Mouse (Mus musculus) MEL (cell line): ENCODE measurements around the gene Serping1. TPM values are rescaled to one million over a fixed set of nuclear protein-coding genes. Genes with fewer than 3 reads are reported as not detected.

Experiments used
- DNase-seq: peaks from one replicate; pipeline ENCODE4 v3.0.0; 2011; ENCODE audit warnings: low read depth, low spot score
- H3K27ac ChIP-seq: 2 replicates; pipeline ENCODE4 v1.5.1; 2012; ENCODE audit warnings: low read depth, mild to moderate bottlenecking, control low read depth, low read length, moderate library complexity; ENCODE audit not compliant: control insufficient read depth
- H3K27me3 ChIP-seq, 2 experiments: fragments of 150-350 bp in 1 of 2; sonication (generic) in 1 of 2; 2 replicates each; pipeline ENCODE4 v1.6.1; 2012; ENCODE audit warnings: low read length in 2 of 2, mild to moderate bottlenecking in 2 of 2, improper control_type of control experiment in 1 of 2, moderate library complexity in 1 of 2; ENCODE audit not compliant: insufficient read depth in 2 of 2, control insufficient read depth in 1 of 2
- H3K36me3 ChIP-seq, 2 experiments: 2 replicates each; pipeline ENCODE4 v1.6.1; 2012 to 2014; ENCODE audit warnings: low read length in 2 of 2, improper control_type of control experiment in 1 of 2, inconsistent platforms in 1 of 2, mild to moderate bottlenecking in 1 of 2; ENCODE audit not compliant: insufficient read depth in 2 of 2, control insufficient read depth in 1 of 2
- H3K4me1 ChIP-seq, 2 experiments: fragments of 150-350 bp in 1 of 2; sonication (generic) in 1 of 2; 2 replicates each; pipeline ENCODE4 v1.6.1; 2012; ENCODE audit warnings: low read length in 2 of 2, improper control_type of control experiment in 1 of 2, mild to moderate bottlenecking in 1 of 2; ENCODE audit not compliant: insufficient read depth in 2 of 2, control insufficient read depth in 1 of 2
- H3K4me3 ChIP-seq, 2 experiments: fragments of 150-350 bp in 1 of 2; sonication (generic) in 1 of 2; 2 replicates each; pipeline ENCODE4 v1.5.1; 2012; ENCODE audit warnings: low read depth in 2 of 2, low read length in 2 of 2, mild to moderate bottlenecking in 2 of 2, moderate library complexity in 2 of 2, control low read depth in 1 of 2, improper control_type of control experiment in 1 of 2; ENCODE audit not compliant: control insufficient read depth in 1 of 2, insufficient read depth in 1 of 2
- H3K79me2 ChIP-seq: 2 replicates; pipeline ENCODE4 v1.6.1; 2012; ENCODE audit warnings: mild to moderate bottlenecking, low read length, moderate library complexity; ENCODE audit not compliant: control insufficient read depth, poor library complexity, insufficient read depth
- H3K9ac ChIP-seq: 2 replicates; pipeline ENCODE4 v1.6.1; 2012; ENCODE audit warnings: low read depth, mild to moderate bottlenecking, control low read depth, low read length, moderate library complexity; ENCODE audit not compliant: control insufficient read depth, poor library complexity, severe bottlenecking
- H3K9me3 ChIP-seq: fragments of 150-350 bp; sonication (generic); replicated peaks from 2 replicates; pipeline ENCODE4 v1.6.1; 2012; ENCODE audit warnings: mild to moderate bottlenecking, low read length, improper control_type of control experiment, moderate library complexity; ENCODE audit not compliant: insufficient read depth
- CHD2 ChIP-seq: IDR thresholded peaks from 2 replicates; pipeline ENCODE4 v1.6.1; 2011; ENCODE audit warnings: low read length, improper control_type of control experiment
- E2F4 ChIP-seq: IDR thresholded peaks from 2 replicates; pipeline ENCODE4 v1.6.1; 2011; ENCODE audit warnings: low read depth, low read length, improper control_type of control experiment, borderline replicate concordance
- ELF1 ChIP-seq: IDR thresholded peaks from 2 replicates; pipeline ENCODE4 v1.6.1; 2014; ENCODE audit warnings: low read depth, mild to moderate bottlenecking, inconsistent platforms, low read length, improper control_type of control experiment, moderate library complexity
- GATA1 ChIP-seq: IDR thresholded peaks from 2 replicates; pipeline ENCODE4 v1.6.1; 2011; ENCODE audit warnings: low read depth, low read length, improper control_type of control experiment
- HCFC1 ChIP-seq: IDR thresholded peaks from 2 replicates; pipeline ENCODE4 v1.6.1; 2012; ENCODE audit warnings: low read depth, mild to moderate bottlenecking, inconsistent platforms, low read length, improper control_type of control experiment, moderate library complexity
- JUND ChIP-seq: IDR thresholded peaks from 2 replicates; pipeline ENCODE4 v1.6.1; 2011; ENCODE audit warnings: low read depth, mild to moderate bottlenecking, improper control_type of control experiment, low read length
- MAX ChIP-seq: IDR thresholded peaks from 2 replicates; pipeline ENCODE4 v1.6.1; 2011; ENCODE audit warnings: low read length, improper control_type of control experiment
- MAZ ChIP-seq: IDR thresholded peaks from 2 replicates; pipeline ENCODE4 v1.6.1; 2012; ENCODE audit warnings: low read depth, mild to moderate bottlenecking, inconsistent platforms, low read length, improper control_type of control experiment
- MXI1 ChIP-seq: IDR thresholded peaks from 2 replicates; pipeline ENCODE4 v1.6.1; 2011; ENCODE audit warnings: mild to moderate bottlenecking, low read depth, low read length, improper control_type of control experiment
- MYC ChIP-seq: IDR thresholded peaks from 2 replicates; pipeline ENCODE4 v1.6.1; 2011; ENCODE audit warnings: low read depth, mild to moderate bottlenecking, low read length, improper control_type of control experiment, moderate library complexity
- NRF1 ChIP-seq: IDR thresholded peaks from 2 replicates; pipeline ENCODE4 v1.6.1; 2014; ENCODE audit warnings: low read depth, mild to moderate bottlenecking, inconsistent platforms, low read length, improper control_type of control experiment, moderate library complexity; ENCODE audit not compliant: poor library complexity, insufficient read depth, severe bottlenecking
- POLR2AphosphoS5 ChIP-seq: IDR thresholded peaks from 2 replicates; pipeline ENCODE4 v1.6.1; 2012; ENCODE audit warnings: low read depth, borderline replicate concordance, mild to moderate bottlenecking, inconsistent platforms, low read length, moderate library complexity, mixed read lengths
- RAD21 ChIP-seq: IDR thresholded peaks from 2 replicates; pipeline ENCODE4 v1.6.1; 2011; ENCODE audit warnings: mild to moderate bottlenecking, low read depth, low read length, improper control_type of control experiment
- SIN3A ChIP-seq: IDR thresholded peaks from 2 replicates; pipeline ENCODE4 v1.6.1; 2012; ENCODE audit warnings: low read length, improper control_type of control experiment, inconsistent platforms
- SMC3 ChIP-seq: IDR thresholded peaks from 2 replicates; pipeline ENCODE4 v1.6.1; 2011; ENCODE audit warnings: low read depth, low read length, improper control_type of control experiment
- UBTF ChIP-seq: IDR thresholded peaks from 2 replicates; pipeline ENCODE4 v1.6.1; 2012; ENCODE audit warnings: low read depth, mild to moderate bottlenecking, inconsistent platforms, low read length, improper control_type of control experiment, moderate library complexity, borderline replicate concordance; ENCODE audit not compliant: insufficient read depth
- USF2 ChIP-seq, 2 experiments: IDR thresholded peaks; 2 replicates each; pipeline ENCODE4 v1.6.1; 2011 to 2012; ENCODE audit warnings: improper control_type of control experiment in 2 of 2, low read length in 2 of 2, borderline replicate concordance in 1 of 2, inconsistent platforms in 1 of 2, low read depth in 1 of 2, mild to moderate bottlenecking in 1 of 2; ENCODE audit not compliant: insufficient read depth in 1 of 2
- ZC3H11A ChIP-seq: IDR thresholded peaks from 2 replicates; pipeline ENCODE4 v1.6.1; 2012; ENCODE audit warnings: low read depth, mild to moderate bottlenecking, inconsistent platforms, low read length, improper control_type of control experiment
- polyA plus RNA-seq, 2 experiments: library from polyadenylated mRNA; stranded (reverse) in 1 of 2; unstranded in 1 of 2; fragments of >175 nt in 1 of 2; fragments of >200 nt in 1 of 2; gene quantifications; 2 replicates each; pipeline versions ENCODE4 v1.2.1 to v1.2.4; 2012; ENCODE audit warnings: low replicate concordance in 2 of 2, low read depth in 1 of 2; ENCODE audit not compliant: insufficient read length in 2 of 2, insufficient read depth in 1 of 2, missing spikeins in 1 of 2
- total RNA-seq: library from RNA; depleted of rRNA; stranded (reverse); fragments of 300-350 nt; gene quantifications from 2 replicates; pipeline ENCODE4 v1.2.3, GENCODE M21; 2012

The Serping1 gene
- total and polyA plus RNA-seq, 3 experiments = not detected

DNA sequence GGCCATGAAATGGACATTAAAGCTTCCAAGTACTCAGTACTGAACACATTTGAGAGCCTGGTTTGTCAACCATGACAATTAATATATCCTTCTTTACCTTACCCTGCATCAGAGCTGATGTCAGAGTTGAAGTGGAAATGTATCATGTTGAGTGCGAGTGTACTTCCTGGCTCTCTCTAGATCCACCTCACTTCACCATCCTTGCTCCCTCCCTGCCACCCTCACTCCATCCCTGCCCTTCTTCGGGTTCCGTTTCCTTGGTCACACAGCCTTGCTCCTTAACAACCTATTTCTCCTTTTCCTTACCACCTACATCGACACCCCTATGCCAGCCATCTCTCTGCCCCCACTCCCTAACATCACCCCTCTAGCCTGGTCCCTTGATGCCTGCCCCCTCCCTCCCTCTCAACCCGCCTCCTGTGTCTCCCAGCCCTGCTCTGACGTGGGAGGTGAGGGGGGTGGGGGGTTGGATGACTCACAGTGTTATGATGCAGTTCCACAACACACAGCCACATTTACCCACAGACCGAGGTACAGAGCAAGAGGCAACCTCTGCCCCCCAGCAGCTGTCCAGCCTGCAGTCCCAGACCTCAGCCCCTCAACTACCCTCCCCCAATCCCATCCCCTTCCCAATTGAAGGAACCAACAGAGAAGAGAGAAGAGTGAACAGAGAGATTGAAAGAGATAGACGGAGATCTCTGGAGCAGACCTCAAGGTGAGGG lies 41.5 kb downstream of the Serping1 start, which contains the start of gene Ypel4:
Ypel4 (plus strand) TSS at position 480 of the 722 bp plus-strand sequence.
- Histone ChIP-seq H3K36me3 (no peaks in the 10 kb centered on the region), H3K27ac (no peak within 1 kb of the TSS), H3K9ac (no peak within 1 kb of the TSS), H3K79me2 (no peaks in the 10 kb centered on the region), H3K4me1 (peaks cover 0 to 10% of the 10 kb centered on the region in 2 experiments; a peak in 1 of 4 replicates), H3K4me3 (no peak within 1 kb of the TSS)
- no peak for TF ChIP-seq HCFC1
- no peak for TF ChIP-seq ELF1
- no peak for TF ChIP-seq SIN3A
- no peak for TF ChIP-seq CHD2
- TF ChIP-seq MAX = no peak
- TF ChIP-seq, all 39 proteins: peak for 0
- Histone ChIP-seq H3K27me3 (no peaks in the 10 kb centered on the region), H3K9me3 (no peaks in the 10 kb centered on the region)
- DNase-seq = no peak

DNA sequence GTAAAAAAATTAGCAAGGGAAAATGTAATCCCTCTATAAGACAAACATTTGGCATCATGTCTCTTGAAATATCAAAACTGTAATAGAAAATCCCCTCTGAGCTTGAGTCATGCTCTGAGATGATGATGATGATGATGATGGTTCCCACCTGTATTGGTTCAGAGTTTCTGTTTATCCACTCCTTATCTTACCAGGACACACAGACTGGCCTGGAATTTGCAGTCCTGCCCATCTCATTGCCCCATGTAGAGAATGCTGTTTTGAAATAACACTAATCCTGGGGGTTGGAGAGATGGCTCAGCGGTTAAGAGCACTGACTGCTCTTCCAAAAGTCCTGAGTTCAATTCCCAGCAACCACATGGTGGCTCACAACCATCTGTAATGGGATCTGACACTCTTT lies 42.9 kb downstream of the Serping1 start:
- Histone ChIP-seq H3K4me3 (no peak overlapping the region), H3K36me3 (no peaks in the 10 kb centered on the region), H3K9me3 (no peaks in the 10 kb centered on the region), H3K27me3 (no peaks in the 10 kb centered on the region), H3K27ac (no peak overlapping the region), H3K79me2 (no peaks in the 10 kb centered on the region), H3K4me1 (peaks cover 3 to 10% of the 10 kb centered on the region in 2 experiments; a peak in 2 of 4 replicates), H3K9ac (no peak overlapping the region)
- TF ChIP-seq UBTF (no peak), USF2 (IDR thresholded peaks at IDR 0.05; ENCODE audit: borderline replicate concordance in 1 of 2, insufficient read depth in 1 of 2, low read depth in 1 of 2, low read length in 2 of 2) (no peak), E2F4 (no peak), JUND (no peak), RAD21 (no peak), SMC3 (no peak), NRF1 (no peak), CHD2 (no peak), GATA1 (no peak), ELF1 (no peak), MAZ (no peak), MXI1 (no peak), MAX (no peak), MYC (no peak), ZC3H11A (no peak), POLR2AphosphoS5 (no peak)
- DNase-seq = no peak
